Comparison of ENCODE assay signal across 9 mouse cellular contexts in genomic region chrX:142305869-142306581, GRCm38 (mm10). TPM values are rescaled to one million over a fixed set of nuclear protein-coding genes. Genes with fewer than 3 reads are reported as not detected.
DNase-seq lines count a peak whose midpoint lies in the region; ATAC-seq and TF ChIP-seq lines count a peak whose summit lies in the region.
"Had no signal": no experiment of that assay in that cellular context is flagged by ENCODE, and none has a peak within 500 bp of the region (broad histone marks: within the 10 kb centered on the region; RNA-seq: fewer than 3 reads in every experiment).

Gene Kcne1l, minus strand, starts transcription at chrX:142306294.

- H3K4me2 ChIP-seq in heart, embryonic 13.5 days = peak within 1 kb of the TSS; percentile 71
- peak within 1 kb of the TSS; percentile 38 for H3K4me2 ChIP-seq in forebrain, postnatal 0 days (ENCODE audit: low read depth)
- H3K4me2 ChIP-seq in liver, embryonic 12.5 days = peak within 1 kb of the TSS; percentile 46
- peak within 1 kb of the TSS; percentile 41 for H3K4me2 ChIP-seq in stomach, postnatal 0 days (replicated peaks; ENCODE audit: low read depth)

- no peak for TF ChIP-seq POLR2A in brain, embryonic 14.5 days (IDR thresholded peaks at IDR 0.05; ENCODE audit: borderline replicate concordance, extremely low read depth, insufficient read depth, insufficient read length, poor library complexity, severe bottlenecking)

- H3K27ac ChIP-seq in heart, embryonic 13.5 days (replicated peaks) = no peak within 1 kb of the TSS
- H3K27ac ChIP-seq in forebrain, postnatal 0 days (ENCODE audit: low read depth, low read length) = 0 out of 2 replicates have a peak within 1 kb of the TSS, but pooled peaks have one; percentile 35
- no peak within 1 kb of the TSS for H3K27ac ChIP-seq in liver, embryonic 12.5 days
- no peak within 1 kb of the TSS for H3K27ac ChIP-seq in stomach, postnatal 0 days (replicated peaks)

- peaks cover 3% of the 10 kb centered on the region; the same call in 1 of the 2 replicates for H3K4me1 ChIP-seq in heart, embryonic 13.5 days
- no peaks in the 10 kb centered on the region for H3K4me1 ChIP-seq in forebrain, postnatal 0 days (ENCODE audit: insufficient read depth)
- H3K4me1 ChIP-seq in liver, embryonic 12.5 days = no peaks in the 10 kb centered on the region
- 0 out of 2 replicates have a peak, but pooled peaks cover 2% of the 10 kb centered on the region for H3K4me1 ChIP-seq in stomach, postnatal 0 days (replicated peaks; ENCODE audit: control insufficient read depth, insufficient read depth)

- H3K9me3 ChIP-seq in heart, embryonic 13.5 days = no peaks in the 10 kb centered on the region
- no peaks in the 10 kb centered on the region for H3K9me3 ChIP-seq in forebrain, postnatal 0 days (ENCODE audit: low read length)
- H3K9me3 ChIP-seq in liver, embryonic 12.5 days (replicated peaks) = no peaks in the 10 kb centered on the region
- no peaks in the 10 kb centered on the region for H3K9me3 ChIP-seq in stomach, postnatal 0 days (ENCODE audit: control insufficient read depth, low read length)
- H3K9me3 ChIP-seq: G1E had no signal

- peak; percentile 31; the same call in 1 of the 2 replicates for ATAC-seq in heart, embryonic 13.5 days (ENCODE audit: extremely low read depth, insufficient number of reproducible peaks, low FRiP score, low TSS enrichment)
- ATAC-seq in forebrain, postnatal 0 days = peak; percentile 69
- ATAC-seq in liver, embryonic 12.5 days = peak; percentile 21; the same call in 1 of the 2 replicates
- peak; percentile 42; the same call in 1 of the 2 replicates for ATAC-seq in stomach, postnatal 0 days (ENCODE audit: low FRiP score, low TSS enrichment)
- ATAC-seq in megakaryocyte-erythroid progenitor cell, adult 5-6 weeks (replicated peaks; ENCODE audit: low FRiP score, low TSS enrichment, poor library complexity, severe bottlenecking) = no peak

- H3K9ac ChIP-seq in heart, embryonic 13.5 days = peak within 1 kb of the TSS; percentile 64
- H3K9ac ChIP-seq in forebrain, postnatal 0 days = 0 out of 2 replicates have a peak within 1 kb of the TSS, but pooled peaks have one; percentile 10
- H3K9ac ChIP-seq in liver, embryonic 12.5 days = no peak within 1 kb of the TSS
- 0 out of 2 replicates have a peak within 1 kb of the TSS, but pooled peaks have one; percentile 13 for H3K9ac ChIP-seq in stomach, postnatal 0 days (ENCODE audit: low read length)

- no peak for DNase-seq in heart, postnatal 10 days
- DNase-seq in brain, embryonic 14.5 days (ENCODE audit: low read depth) = peak; percentile 83
- DNase-seq in forebrain, postnatal 0 days = peak; percentile 22
- DNase-seq in stomach, postnatal 0 days (ENCODE audit: low spot score) = peak; percentile 17
- DNase-seq in adrenal gland, postnatal 36 days = no peak

- TF ChIP-seq EP300 in stomach, postnatal 0 days (optimal IDR thresholded peaks at IDR 0.05) = no peak

- no peaks in the 10 kb centered on the region for H3K36me3 ChIP-seq in heart, embryonic 13.5 days
- no peaks in the 10 kb centered on the region for H3K36me3 ChIP-seq in forebrain, postnatal 0 days (ENCODE audit: insufficient read depth)
- no peaks in the 10 kb centered on the region for H3K36me3 ChIP-seq in liver, embryonic 12.5 days
- H3K36me3 ChIP-seq in stomach, postnatal 0 days (ENCODE audit: control insufficient read depth, insufficient read depth, low read length) = no peaks in the 10 kb centered on the region
- H3K36me3 ChIP-seq: G1E had no signal

- peaks cover 53% of the 10 kb centered on the region for H3K27me3 ChIP-seq in heart, embryonic 13.5 days (replicated peaks)
- no peaks in the 10 kb centered on the region for H3K27me3 ChIP-seq in forebrain, postnatal 0 days (ENCODE audit: insufficient read depth, low read length)
- H3K27me3 ChIP-seq in liver, embryonic 12.5 days (replicated peaks) = peaks cover 60% of the 10 kb centered on the region
- no peaks in the 10 kb centered on the region for H3K27me3 ChIP-seq in stomach, postnatal 0 days (ENCODE audit: control insufficient read depth, insufficient read depth, low read length)

- WGBS in heart, embryonic 13.5 days = 27% methylated on average over 28 of the region's 33 CpGs
- 35% methylated on average over 31 of the region's 33 CpGs for WGBS in forebrain, postnatal 0 days
- WGBS in liver, embryonic 12.5 days (ENCODE audit: insufficient replicate concordance) = 24% methylated on average over 32 of the region's 33 CpGs
- WGBS in stomach, postnatal 0 days = 17% methylated on average over 28 of the region's 33 CpGs

- H3K4me3 ChIP-seq in heart, embryonic 13.5 days = peak within 1 kb of the TSS; percentile 42
- peak within 1 kb of the TSS; percentile 11; the same call in 1 of the 2 replicates for H3K4me3 ChIP-seq in forebrain, postnatal 0 days (ENCODE audit: low read depth, low read length)
- peak within 1 kb of the TSS; percentile 7; the same call in 1 of the 2 replicates for H3K4me3 ChIP-seq in liver, embryonic 12.5 days
- H3K4me3 ChIP-seq in stomach, postnatal 0 days (ENCODE audit: low read depth, low read length) = peak within 1 kb of the TSS; percentile 20; the same call in 1 of the 2 replicates

- intact Hi-C loops in heart, postnatal 10 days (cut with DNase I) = no loop called here

- no peak for TF ChIP-seq CTCF in brain, embryonic 14.5 days (IDR thresholded peaks at IDR 0.05; ENCODE audit: borderline replicate concordance, extremely low read depth, insufficient read depth, insufficient read length)
- TF ChIP-seq CTCF in forebrain, postnatal 0 days (IDR thresholded peaks at IDR 0.05; ENCODE audit: low read depth) = no peak
- no peak for TF ChIP-seq CTCF in stomach, postnatal 0 days (IDR thresholded peaks at IDR 0.05; ENCODE audit: low read depth)

RNA-seq across cellular contexts. Expression of gene Kcne1l, which starts in this region (rescaled TPM):
- 21.2 and 23.0 TPM in 2 replicates for polyA plus RNA-seq in heart, embryonic 13.5 days (2015; fragmentation: Nextera tagmentation; extraction: Ambion mirVana)
- 1 to 10 TPM; 1.3 to 2.0 TPM for total RNA-seq in heart, postnatal 10 days (2021)
- polyA plus RNA-seq in brain, embryonic 14.5 days (2012; rRNA removed) = 31.3 and 34.0 TPM in 2 replicates
- 29.9 and 46.9 TPM in 2 replicates for total RNA-seq in forebrain, postnatal 0 days (2014; rRNA removed)
- 37.1 and 38.2 TPM in 2 replicates for polyA plus RNA-seq in forebrain, postnatal 0 days (2015; fragmentation: Nextera tagmentation; extraction: Ambion mirVana)
- 1.4 and 2.0 TPM in 2 replicates for polyA plus RNA-seq in liver, embryonic 12.5 days (2016; fragmentation: Nextera tagmentation; extraction: Ambion mirVana)
- polyA plus RNA-seq in stomach, postnatal 0 days (2015; fragmentation: Nextera tagmentation; extraction: Ambion mirVana) = 11.3 and 11.8 TPM in 2 replicates
- total RNA-seq in adrenal gland, postnatal 36 days (2021) = under 1 TPM in 1 of 2 experiments, not detected in 1; 0.26 TPM
- total RNA-seq in megakaryocyte-erythroid progenitor cell, adult 5-6 weeks (2014; fragmentation: Nextera tagmentation) = not detected in 2 replicates
- not detected in 2 replicates for total RNA-seq in megakaryocyte-erythroid progenitor cell, adult 5-6 weeks (2017)
- total RNA-seq: G1E had no signal
- polyA plus RNA-seq: G1E had no signal

Comparison
In these comparisons a context has a peak if more than half of its experiments do, and no peak if none do; other contexts are left out.
1. RNA of gene Kcne1l (total RNA-seq): 29.9 to 46.9 TPM in forebrain, postnatal 0 days; 1.3 to 2.0 TPM in heart, postnatal 10 days, 0.26 TPM in adrenal gland, postnatal 36 days and not detected in megakaryocyte-erythroid progenitor cell, adult 5-6 weeks; every median in the first group is over 10 times any median in the second.
2. DNase-seq: peak in brain, embryonic 14.5 days (single experiment), forebrain, postnatal 0 days (single experiment) and stomach, postnatal 0 days (single experiment); none in heart, postnatal 10 days (0 of 2) and adrenal gland, postnatal 36 days (0 of 2).
3. Peak in every context shown above with its lines, with median percentiles within 50 percentile points of each other: H3K4me2 ChIP-seq and H3K4me3 ChIP-seq.